Mouse (Mus musculus): ENCODE measurements at regions not wholly inside any gene's neighbourhood (a gene's known extent, or its start where the extent isn't known, plus 50 kb on each side); places are given as distances from the start of the nearest gene placed in this dataset.

DNA sequence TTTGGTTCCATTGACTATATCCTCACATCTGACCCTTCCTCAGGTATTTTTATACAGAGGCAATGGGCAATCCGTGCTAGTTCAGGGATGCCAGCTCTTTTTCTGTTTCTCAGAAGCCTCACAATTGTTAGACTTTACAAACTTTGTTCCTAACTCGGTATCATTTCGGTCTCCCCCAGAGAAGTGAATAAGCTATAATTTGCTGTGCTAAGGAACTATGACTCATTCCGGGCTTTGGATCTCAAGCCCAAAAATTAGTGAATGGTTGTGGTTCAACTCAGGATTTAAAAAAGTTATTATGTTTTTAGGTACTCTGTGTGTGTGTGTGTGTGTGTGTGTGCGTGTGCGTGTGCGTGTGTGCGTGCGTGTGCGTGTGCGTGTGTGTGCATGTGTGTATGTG lies 1263.7 kb upstream of the A1bg start:
- DNase-seq (ENCODE audit: low spot score) = no peak

DNA sequence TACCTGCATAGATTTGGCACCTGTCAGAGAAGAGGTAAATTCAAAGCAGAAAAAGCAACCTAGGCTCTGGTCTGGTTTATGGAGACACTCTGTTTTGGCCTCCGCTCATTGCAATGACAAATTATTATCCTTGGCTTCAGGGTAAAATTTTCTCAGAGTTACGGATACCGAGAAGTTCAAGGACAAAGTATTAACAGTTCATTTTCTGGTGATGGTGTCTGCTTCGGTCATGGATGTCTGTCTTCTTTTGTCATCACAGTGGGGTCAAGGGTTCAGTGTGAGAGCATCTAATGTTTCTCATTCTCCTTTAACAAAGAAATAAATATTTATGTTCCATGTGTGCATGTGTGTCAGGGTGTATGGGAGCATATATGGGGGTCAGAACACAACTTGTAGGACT lies 1261.0 kb upstream of the A1bg start:
- DNase-seq (ENCODE audit: low spot score) = no peak

DNA sequence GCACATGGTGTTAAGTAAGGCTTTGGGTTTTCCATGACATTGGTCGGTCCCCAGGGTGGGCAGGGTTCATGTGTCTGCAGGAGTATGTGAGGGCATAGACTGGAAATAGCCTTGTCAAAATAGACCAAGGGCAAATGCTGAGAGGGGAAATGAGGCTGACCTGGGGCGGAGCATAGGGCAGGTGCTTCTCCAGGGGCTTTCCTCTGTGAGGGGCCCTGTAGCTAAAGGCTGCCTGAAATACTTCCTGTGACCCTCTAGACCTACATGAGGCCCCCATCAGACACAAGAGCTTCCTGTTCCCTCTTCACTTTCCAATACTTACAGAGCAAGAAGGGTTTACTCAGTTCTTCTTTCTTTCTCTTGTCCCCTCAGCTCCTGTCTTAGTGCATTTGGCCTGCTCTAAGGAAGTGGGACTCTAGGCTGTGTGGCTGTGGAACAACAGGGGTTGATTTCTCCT lies 1258.7 kb upstream of the A1bg start:
- no peak for DNase-seq (ENCODE audit: low spot score)

DNA sequence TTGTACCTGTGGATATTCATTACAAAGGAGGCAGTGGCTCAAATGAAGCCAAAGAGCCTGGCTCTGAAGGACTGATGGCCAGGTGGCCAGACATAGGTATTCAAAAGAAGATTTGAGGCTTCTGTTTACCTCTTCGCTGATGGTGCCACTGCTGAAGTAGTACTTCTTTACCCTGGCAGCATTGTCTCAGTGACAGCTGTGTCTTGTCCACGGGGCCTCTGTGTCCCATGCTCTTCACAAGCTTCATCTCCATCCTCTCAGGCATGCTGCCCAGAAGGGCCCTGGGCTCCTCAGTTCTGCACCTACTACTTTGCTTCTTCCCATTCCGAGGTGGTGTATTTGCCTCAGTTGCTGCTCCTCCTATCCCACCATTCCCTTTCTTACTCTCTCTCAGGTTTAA lies 1257.9 kb upstream of the A1bg start:
- no peak for DNase-seq (ENCODE audit: low spot score)

DNA sequence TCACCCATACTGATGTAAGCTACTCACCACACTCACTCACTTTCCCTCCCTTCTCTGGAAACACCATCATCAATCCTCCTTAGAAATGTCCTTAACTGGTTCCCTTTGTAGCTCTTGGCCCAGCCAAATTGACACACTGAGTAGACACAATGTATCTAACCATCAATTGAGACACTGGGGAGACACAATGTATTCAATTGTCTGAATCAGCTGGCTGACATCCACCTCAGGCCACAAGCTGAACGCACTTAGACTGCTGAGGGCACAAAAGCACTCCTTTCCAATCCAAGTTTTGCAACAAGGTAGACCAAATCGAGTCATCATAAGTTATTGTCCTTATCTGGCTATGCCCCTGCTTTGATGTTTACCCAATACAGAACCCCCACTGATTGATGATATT lies 1257.0 kb upstream of the A1bg start:
- DNase-seq (ENCODE audit: low spot score) = no peak

DNA sequence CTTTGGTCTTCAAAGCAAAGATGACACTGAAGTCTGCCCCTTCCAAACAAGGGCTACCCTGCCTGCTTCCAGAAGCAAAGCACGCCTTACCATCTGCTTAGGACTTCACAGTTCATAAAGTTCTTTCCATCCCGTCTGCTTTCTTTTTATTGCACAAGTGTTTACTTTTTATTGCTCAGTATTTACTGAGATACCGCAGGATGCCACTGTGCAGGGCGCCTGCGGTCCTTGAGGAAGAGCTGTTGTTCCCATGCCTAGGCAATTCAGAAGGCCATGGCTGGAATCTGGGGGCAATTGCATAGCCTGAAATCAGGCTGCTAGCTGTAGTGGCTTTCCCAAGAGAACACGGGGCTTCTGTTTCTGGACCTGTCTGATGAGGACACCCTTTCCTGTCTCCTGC lies 1255.8 kb upstream of the A1bg start:
- no peak for DNase-seq (ENCODE audit: low spot score)

DNA sequence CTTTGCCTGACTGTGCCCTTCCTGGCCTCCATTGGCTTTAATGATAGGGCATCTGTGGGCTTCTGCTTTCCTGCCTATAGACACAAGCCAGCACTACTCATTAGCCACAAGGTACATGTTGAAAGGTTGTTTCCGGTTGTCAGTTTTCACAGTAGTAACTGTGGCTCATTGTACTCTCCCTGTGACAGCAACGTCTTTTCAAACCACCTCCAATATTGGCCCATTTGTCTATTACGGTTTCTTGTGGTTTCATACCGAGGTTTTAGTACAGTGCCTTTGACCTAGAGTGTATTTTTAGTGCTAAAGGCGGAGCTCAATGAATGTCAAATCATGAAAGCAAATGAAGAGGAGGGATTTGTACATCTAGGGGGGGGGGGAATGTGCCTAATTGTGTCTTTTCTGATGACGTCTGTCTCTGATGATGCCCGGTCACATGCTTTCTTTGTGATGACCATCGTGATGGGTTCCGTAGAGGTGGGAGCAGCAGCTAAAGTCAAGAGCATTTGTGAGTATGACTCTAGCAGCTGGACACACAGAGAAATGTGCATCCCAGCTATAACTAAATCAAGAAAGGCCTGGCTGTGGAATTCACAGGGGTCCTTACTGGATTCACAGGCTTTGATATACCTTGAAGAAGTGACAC lies 1255.1 kb upstream of the A1bg start:
- no peak for DNase-seq (ENCODE audit: low spot score)

DNA sequence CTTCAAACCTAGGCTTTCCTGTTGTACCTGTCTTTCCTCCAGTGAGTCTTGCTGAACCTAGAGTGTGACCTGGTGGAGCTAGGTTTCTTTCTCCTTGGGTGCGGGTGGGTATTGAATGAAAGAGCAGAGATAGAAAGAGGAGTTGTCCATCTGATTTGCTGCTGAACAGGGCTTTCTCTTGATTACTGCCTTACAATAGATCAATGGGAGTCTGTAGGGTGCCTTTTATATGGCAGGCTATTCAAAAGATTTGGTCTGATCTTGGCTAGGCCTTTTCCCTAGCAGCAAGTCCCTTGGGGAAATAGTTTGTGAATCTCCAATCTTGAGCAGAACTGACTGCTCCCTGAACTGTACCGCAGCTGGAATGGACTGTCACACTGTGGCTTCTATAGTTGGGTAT lies 1253.3 kb upstream of the A1bg start:
- no peak for DNase-seq (ENCODE audit: low spot score)

DNA sequence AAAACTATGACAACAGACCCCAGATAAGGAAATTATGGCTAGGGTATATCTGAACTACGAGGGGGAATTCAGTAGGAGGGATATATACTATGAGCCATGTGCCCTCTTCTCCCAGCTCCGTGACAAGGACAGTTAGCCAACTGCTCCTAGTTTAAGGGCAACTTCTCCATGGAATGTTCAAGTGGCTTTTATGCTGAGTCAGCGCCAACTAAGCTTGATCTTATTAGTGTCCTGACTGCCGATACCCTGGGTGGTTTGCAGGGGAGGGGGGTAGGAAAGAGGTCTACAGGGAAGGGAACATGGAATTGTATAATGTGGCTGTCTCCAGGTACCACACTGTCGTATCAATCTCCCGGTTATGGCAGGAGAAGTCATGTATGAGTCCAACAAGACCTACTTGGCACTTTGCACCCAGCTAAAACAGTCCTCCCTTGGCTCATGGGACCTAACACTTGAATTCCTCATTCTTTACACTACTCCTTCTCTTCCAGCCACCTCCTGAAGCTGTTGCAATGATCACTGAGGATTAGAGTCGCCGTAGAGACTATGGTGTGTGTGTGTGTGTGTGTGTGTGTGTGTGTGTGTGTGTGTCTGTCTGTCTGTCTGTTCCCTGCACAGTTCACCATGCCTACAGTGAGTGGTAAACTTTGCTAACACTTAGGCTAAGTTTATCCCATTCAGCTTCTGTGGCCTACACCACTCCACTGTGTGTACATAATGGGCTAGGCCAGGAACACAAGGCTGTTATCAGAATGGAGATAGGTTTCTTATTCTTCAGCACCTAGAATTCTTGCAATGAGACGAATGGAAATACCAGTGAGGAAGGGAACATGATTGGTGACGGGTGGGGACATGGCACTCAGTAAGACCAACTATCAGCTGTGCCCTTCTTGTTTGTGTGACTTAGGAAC lies 1251.1 kb upstream of the A1bg start:
- DNase-seq (ENCODE audit: low spot score) = no peak

DNA sequence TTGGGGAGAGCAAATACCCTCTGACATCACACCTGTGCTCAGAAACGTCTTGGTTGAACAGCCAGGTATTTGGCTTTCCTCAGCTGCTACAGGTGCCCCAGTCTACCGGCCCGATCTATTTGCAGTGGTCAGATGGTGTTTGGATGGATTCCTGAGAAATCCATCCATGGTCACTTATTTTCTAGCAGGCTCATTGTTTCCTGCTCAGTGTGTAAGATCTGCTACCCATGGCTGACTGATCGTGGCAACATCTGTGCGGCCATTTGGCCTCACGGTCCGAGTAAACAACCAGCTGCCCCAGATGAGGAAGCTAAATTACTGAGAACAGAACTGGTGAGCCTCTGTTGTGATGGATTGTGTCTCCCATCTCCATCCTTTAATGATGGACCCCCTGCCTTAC lies 1248.8 kb upstream of the A1bg start:
- DNase-seq (ENCODE audit: low spot score) = no peak

DNA sequence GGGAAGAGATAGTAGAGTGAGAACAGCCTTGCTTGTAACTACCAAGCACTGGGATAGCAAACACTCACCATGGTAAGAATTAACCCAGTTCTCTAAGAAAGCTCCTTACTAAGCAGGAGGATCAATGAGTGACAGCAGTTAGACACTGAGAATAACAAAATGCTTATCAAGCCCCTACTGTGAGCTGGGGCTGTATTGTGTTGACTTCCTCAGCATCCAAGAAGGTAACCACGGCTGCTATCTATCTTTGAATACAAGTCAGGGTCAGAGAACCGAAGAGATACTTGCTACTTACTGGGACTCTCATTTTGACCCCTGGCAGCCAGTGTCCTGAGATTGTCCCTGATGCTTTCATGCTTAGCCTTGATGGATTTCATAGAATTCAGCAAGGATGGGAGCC lies 1248.4 kb upstream of the A1bg start:
- no peak for DNase-seq (ENCODE audit: low spot score)

DNA sequence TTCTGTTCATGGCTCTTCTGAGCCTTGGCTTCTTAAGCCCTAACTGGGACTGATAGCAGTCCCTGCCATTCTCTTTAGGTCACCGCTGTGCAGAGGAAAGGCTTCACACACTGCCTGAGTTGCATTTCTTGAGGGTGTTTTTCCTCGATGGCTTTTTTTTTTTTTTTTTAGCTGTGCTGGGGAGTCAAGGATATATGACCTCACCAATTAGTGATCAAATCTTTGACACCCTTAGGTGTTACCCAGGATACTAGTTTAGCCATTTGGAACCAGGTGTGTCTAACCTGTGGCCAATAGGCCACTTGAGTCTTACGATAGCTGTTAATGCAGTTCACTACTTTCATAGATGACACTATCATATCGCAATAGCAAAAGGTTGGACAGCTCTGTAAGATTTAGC lies 1247.5 kb upstream of the A1bg start:
- DNase-seq (ENCODE audit: low spot score) = no peak

DNA sequence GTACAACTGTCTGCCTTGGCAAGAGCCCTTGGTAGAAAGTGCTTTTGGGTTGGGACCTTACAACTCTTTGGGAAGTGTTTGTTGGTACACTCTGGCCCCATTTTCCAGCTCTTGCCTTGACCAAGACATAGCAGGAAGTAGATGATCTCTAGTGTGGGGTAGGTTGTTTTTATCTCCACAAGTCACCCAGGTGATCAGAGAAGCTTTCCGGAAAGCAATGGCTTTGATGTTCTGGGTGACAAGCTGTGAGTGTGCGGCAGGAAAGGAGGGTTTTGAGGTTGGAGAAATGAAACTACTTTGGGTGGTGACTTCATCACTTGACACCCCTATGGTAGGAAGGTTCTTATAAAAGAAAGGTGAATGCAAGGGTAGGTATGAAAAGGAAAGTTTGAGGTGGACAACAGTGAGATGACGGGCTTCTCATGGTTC lies 1246.8 kb upstream of the A1bg start:
- no peak for DNase-seq (ENCODE audit: low spot score)

DNA sequence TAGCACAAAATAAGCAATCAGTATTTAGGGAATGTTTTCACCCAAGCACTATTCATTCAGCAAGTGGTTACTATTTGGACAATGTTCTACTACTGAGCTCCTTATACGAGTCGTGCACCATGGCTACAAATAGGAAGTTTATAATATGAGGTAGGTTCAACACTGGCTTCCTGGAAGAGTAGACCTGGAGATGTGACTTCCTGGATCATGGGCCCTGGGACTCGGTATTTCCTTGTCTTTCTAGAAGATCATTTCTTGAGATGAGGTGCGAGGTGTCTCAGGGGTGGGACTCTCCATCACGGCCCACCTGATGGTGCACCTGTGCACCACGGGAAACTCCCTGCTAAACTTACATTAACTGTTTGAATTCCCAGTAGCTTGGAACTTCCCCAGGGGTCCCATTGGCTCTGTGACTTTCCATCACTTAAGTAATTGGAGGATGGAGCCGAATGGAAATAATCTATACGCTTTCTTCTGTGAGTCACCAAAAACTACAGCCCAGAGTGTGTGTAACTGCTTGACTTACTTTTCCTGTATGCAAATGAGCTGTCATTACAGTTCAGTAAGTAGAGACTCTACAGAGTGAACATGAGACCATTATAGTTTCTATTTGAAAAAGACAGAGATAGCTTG lies 1246.3 kb upstream of the A1bg start:
- DNase-seq (ENCODE audit: low spot score) = no peak

DNA sequence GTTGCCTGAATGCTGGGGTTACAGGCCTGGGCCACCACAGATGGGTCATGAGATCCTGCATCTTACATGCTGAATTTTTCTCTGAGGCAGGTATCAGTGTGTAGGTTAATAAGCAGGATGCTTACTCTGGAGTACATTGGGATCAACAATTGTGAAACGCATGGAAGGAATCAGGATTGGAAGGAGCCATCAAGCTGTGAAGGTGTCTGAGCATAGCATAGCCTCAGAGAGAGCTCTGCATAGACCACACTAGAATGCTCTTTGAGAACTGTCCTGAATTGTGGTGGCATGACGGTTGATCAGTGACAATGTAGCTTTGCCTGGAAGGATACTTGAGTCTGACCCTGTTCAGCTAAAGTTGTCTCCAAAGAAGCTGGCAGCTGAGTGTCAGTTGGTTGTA lies 1245.7 kb upstream of the A1bg start:
- no peak for DNase-seq (ENCODE audit: low spot score)

DNA sequence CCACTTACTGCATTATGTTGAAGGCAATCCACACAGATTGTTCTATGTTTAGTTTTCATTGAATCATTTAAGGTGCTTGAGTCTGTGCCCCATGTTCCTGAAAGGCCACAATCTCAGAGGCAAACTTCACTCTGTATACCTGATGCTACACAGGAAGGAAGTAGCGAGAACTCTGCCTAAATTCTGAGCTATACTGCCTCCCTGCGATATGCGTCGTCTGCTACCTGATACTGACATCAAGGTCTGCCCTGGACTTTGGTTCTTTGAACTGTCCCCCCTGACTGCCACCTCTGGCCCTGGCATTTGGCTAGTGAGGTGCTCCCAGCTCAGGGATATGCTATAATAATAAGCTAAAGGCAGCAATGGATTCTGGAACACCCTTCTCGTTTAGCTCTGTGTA lies 1244.0 kb upstream of the A1bg start:
- DNase-seq (ENCODE audit: low spot score) = no peak

DNA sequence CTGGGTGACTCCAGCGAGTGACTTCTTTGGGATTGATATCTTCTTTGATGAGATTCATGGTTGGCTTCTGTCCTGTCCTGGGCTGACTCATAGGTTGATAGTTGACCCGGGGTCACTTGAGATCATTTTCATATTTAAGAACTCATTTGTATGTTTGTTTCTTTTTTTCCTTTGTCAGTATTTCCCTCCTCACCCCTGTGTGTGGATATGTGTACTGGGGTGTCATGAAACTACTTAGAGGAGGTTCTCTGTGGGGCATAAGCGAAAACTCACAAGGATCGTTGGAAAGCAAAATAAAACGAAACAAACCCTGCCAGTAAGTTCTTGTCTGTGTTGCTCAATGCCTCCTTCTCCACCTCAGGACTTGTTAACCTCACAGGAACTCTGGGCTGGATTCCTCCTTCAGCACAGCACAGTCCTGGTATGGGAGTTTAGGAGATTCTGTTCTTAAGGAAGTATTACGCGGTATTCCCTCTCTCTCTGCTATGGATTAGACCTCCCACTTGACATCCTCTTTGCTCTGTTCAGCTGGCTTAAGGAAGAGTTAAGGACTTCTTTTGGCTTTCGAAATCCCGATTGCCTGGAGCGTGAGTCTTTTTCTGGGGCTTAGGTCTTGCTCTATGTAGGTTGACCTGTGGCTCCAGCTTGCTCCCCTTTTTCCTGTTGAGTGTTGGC lies 1243.2 kb upstream of the A1bg start:
- no peak for DNase-seq (ENCODE audit: low spot score)

DNA sequence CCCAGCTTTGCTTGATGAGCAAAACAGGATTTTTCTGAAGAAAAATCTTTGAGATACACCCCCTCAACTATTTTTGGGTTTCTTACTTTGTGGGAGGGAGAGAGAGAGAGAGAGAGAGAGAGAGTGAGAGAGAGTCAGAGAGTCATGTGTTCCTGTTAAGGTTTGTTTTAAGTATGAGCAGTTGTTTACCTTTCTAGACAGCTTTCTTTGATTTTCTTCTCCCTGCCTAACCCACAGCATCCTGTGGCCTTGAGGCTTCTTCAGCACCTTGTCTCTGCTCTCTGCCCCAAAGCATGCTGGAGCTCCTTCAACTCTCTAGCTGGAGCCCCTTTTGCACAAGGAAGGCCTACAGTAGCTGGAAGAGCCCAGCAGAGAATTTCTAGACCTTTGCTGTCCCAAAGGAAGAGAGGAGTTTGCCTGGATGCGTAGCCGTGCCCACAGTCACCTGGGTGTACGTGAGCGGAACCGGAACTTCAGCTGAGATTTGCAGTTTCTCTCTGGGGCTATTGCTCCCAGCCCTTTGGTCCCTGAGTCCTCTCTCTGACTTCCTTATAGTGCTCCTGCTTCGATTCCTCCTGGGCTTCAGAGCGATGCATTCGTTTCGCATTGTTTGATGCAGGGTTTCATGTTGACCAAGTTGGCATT lies 1242.1 kb upstream of the A1bg start:
- no peak for DNase-seq (ENCODE audit: low spot score)

DNA sequence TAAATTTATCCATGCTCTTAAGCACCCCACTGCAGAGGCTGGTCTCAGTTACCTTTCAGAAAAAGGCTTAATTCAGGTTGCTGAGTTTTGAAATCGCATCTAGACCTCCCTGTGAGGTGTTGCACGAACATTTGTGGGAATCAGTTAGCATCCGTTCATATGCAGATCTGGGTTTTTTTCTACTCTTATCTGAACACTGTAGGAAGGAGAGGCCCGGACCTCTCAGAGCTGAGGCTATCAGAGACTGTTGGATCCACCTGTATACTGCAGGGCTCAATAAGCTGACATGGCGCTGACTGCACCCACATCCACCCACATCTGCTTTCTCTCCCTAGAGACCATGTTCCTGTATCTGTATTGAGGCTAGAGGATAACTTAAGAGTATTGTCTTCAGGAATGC lies 1240.4 kb upstream of the A1bg start:
- no peak for DNase-seq (ENCODE audit: low spot score)

DNA sequence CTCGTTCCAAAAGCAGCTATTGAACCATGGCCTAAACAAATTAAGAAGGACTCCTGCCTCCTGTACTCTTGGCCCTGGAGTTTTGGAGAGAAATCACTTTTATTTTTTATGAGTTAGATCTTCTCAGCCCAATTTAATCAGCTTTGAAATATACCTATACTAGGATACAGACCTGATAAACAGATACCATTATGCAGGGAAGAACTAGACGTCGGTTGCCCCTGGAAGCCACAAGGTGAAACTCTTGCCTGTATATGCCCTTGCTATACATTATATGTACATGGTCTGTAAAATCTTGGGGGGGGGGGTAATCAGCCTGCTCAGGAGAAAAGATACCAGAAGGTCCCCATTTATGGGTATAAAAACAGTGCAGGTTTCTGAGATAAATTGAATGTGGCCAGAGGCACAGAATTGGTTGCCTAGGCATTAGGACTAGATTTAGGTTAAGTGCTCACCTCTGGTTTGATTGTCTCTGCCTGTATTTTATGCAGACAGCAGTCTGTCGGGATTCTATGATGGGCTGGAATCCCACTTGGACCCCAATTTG lies 1239.9 kb upstream of the A1bg start:
- no peak for DNase-seq (ENCODE audit: low spot score)

DNA sequence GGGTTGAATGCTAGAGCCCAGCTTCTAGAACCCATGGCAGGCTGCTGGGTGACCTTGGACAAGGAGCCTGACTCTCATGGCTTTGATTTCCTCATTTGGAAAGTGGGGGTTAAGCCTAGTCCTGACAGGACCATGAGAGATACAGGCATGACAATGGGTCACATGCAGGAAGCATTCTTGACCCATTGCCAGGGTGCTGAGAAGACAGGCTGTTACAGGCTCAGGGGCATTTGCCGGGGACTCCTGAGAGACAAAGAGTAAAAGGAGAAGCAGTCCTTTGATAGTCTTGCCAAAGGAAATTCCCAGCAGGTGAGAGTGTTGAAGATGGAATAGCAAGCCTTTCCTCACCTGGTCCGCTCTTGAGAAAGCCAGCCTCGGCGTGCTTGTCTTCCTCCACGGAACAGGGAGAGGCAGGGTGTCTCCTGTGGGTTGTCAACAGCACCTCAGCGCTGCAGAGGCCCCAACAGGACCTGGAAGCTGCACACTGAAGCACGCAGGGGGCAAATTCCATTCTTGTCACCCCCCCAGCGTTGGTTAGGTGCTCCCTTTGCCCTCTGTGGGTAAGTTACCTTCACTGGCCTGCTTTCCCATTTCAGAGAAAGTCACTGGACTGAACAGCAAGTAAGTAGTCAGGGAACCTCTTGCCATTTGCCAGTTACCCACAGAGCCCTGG lies 1239.3 kb upstream of the A1bg start:
- DNase-seq (ENCODE audit: low spot score) = no peak

All from ovary, postnatal 14 days (tissue).